Mouse (Mus musculus) cerebellum, postnatal 10 days (tissue): ENCODE results near the gene Tceanc.
A peak's percentile ranks its signal among the peaks of the same experiment; 100 is the strongest.

ENCODE experiments used
- DNase-seq, 2 experiments: peaks; one replicate each; pipeline ENCODE4 v3.0.0; 2021; ENCODE audit warnings: mixed read lengths in 2 of 2

Gene Tceanc

GRCm38 (mm10) chrX:166518345-166518744 is at the start of gene Tceanc:
TSS of gene Tceanc (minus strand) at chrX:166518567.
- DNase-seq = peak; percentile 45 to 59

DNA sequence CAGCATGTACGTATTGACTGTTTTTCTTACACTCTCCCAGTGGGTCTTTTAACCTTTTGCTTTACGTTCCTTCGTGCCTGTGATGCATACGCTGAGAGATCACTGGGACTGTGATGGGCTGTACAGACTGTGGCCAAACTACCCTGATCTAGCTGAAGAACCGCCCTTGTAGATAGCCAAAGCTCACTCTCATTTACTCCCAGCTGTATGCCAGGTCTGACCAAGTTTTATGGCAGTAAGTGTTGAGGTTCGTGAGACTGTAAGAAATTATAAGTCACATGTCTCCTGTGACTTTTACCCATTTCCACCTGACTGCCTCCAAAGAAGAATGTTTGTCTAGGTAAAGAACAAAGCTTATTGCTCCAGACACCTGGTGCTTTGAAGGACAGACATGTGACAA is 47.6 kb upstream of the Tceanc start:
- no peak for DNase-seq

DNA sequence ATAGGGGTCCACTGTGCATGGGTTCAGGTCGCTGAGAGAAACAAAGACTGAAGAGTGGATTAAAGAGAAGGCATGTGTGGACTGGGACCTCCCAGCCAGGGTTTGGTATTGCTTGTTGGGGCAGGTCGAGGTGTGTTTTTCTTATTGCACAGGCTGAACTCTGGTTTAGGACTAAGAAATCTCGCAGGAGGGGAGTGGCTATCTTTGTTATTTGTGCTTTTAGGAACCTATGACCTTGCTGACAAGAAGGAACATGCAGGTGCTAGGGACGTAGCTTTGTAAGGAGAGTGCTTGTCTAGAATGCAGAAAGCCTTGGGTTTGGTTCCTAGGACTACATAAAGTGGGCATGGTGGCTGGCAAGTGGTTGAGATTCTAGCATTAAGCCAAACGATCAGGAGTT is 47.0 kb upstream of the Tceanc start:
- DNase-seq = no peak

DNA sequence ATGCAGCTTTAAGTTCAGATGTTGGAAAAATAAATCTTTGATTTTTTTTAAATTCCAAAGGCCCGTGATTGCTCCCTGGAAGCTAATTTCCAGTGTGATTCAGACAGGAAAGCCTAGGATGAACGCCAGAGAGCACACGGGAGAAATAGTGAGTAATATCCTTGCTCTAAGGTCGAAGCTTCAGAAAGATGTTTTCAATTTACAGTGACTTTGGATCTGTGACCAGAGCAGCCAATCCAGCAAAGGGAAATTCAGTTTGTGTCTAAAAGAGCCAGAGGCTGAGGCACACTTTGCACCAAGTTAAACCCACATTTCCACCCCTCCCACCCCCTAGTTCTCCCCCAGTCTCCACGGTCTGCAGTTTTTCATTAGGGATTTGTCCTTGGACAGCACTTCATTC is 46.5 kb upstream of the Tceanc start:
- no peak for DNase-seq

- peak; percentile 5 to 7 for DNase-seq
These were observed 41.0 kb upstream of the Tceanc start for GRCm38 (mm10) chrX:166559333-166559732.

DNA sequence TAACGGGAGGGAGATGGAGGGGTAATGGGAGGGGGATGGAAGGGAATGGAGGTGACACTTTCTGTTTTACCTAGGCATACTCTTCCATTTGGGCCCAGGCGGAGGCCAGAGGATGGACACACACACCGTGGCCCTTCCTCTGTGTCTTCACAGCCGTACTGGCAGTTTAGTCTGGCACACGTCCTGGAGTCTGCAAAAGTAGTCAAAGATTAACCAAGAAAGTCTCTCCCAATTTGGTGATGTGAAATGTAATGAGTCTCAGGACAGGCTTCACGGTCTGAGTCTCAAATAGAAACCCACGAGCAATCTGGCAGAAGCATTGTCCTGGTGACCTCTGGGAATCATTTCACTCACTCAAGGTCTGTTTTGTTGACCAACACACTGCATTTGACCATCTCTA is 34.0 kb upstream of the Tceanc start:
- DNase-seq = no peak

DNA sequence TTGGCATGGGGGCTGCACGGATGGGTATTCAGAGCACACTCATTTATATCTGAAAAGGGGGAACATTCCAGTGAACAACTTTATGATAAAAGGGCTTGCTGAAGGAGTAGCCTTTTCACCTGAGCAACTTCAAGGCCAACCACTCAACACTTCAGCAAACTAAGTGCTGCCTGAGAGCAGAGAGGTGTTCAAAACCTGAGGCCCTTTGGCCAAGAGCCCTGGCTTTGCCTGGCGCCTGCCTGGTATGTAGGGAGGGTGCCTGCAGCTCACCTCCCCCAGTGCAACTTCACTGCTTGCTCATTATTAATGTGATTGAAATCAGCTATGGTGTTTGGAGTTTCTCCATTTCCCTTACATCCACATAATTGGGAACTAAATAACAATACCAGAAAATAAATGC is 28.1 kb upstream of the Tceanc start:
- DNase-seq = no peak

DNA sequence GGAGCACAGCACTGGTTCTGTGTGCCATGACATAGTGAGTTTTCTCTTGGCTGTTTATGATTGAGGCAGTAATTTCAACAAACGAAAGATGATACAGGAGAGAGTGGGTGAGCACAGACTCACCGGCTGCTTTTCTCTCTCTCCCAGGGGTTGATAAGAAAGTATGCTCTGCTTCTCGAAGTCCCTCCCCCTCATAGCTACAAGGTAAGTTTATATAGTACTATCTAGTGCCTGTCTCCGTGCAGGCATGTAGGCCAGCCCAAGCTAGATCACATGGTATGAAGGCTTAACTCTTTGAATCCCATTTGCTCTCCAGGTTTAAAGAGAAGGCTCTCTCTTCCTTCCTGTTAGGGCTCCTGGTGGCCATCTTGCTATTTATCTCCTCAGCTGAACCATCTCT is 16.8 kb upstream of the Tceanc start:
- DNase-seq = no peak

- DNase-seq = no peak
These were observed 15.1 kb upstream of the Tceanc start for GRCm38 (mm10) chrX:166533432-166533831.

DNA sequence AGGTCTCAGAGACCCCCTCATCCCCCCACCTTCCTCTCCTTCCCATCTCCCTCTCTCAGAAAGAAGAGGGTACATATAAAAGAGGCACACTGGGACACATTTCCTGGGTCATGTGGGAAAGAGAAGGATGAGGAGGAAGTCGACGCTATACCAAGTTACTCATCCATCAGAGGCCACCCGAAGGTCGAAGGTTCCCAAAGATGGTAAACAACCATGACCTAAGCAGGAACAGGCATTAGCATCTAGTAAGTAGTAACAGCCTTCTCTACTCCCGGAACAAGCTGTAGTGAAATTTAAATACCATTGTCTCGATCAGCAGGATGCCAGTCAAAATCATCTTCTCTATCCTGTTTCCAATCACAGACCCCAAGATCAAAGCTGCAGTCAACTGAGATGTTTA is 13.3 kb upstream of the Tceanc start:
- no peak for DNase-seq

GRCm38 (mm10) chrX:166528126-166528525 is 9.8 kb upstream of the Tceanc start:
- no peak for DNase-seq

GRCm38 (mm10) chrX:166525637-166526315 is 7.4 kb upstream of the Tceanc start:
- peak; percentile 34 to 42 for DNase-seq

- no peak for DNase-seq
These were observed 2.4 kb upstream of the Tceanc start for GRCm38 (mm10) chrX:166520782-166521181.

DNA sequence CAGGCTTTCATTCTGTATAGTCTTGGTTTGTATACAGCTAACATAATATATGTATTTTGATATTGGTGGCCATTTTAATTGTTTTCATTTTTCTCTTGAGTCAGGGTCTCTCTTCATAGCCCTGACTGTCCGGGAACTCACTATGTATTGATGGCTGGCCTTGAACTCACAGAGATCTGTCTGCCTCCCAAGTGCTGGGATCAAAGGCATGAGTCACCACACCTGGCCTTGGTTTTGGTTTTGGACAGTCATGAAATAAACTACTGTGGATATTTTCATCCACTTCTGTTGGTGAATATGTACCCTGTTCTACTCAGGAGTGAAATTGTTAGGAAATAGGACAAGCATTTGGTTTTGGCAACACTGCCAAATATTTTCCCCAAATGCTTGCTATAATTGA is 1.7 kb downstream of the Tceanc start:
- DNase-seq = no peak

DNA sequence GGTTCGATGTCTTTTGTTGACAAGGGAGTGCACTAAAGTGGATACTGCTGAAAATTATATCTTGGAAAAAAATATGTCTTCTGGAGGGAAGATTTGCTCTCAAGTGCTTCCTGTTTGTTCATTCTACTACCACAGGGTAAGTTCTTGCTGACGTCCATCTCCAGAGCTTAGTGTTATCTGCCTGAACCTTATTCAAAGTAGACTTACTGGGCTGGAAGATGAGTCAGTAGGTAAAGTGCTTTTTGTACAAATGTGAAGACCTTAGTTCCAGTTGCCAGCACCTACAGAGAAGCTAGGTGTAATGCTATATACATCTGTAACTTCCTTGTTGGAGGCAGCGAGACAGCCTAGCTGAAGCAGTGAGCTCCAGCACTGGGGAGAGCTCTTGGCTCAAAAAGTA is 2.4 kb downstream of the Tceanc start:
- no peak for DNase-seq

DNA sequence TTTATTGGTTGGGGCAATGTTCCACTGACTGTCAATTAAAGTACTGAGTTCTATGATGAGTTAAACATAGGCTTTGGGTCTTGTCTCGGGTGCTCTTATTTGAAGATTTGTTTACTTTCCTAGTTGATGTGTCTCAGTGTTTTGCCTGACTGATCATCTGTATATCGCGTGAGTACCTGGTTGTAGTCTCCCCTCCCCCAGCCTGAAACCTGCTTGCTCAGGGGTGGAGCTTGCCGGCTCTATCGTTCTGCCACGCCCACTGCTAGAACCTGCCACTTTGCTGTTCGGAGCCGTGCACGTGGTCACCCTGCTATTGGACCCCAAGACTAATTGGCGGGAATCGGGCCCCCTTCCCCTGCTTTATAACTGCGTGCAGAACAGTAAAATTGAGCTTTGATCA is 4.3 kb downstream of the Tceanc start:
- peak; percentile 23 to 27 for DNase-seq

- DNase-seq = no peak
These were observed 6.3 kb downstream of the Tceanc start for GRCm38 (mm10) chrX:166512071-166512470.

- DNase-seq = no peak
These were observed 7.3 kb downstream of the Tceanc start for GRCm38 (mm10) chrX:166511107-166511506.

GRCm38 (mm10) chrX:166509761-166510738 is 8.3 kb downstream of the Tceanc start:
- peak; percentile 93 to 96 for DNase-seq

GRCm38 (mm10) chrX:166504421-166504820 is 13.9 kb downstream of the Tceanc start:
- DNase-seq = no peak

- no peak for DNase-seq
These were observed 18.7 kb downstream of the Tceanc start for GRCm38 (mm10) chrX:166499496-166500190.

DNA sequence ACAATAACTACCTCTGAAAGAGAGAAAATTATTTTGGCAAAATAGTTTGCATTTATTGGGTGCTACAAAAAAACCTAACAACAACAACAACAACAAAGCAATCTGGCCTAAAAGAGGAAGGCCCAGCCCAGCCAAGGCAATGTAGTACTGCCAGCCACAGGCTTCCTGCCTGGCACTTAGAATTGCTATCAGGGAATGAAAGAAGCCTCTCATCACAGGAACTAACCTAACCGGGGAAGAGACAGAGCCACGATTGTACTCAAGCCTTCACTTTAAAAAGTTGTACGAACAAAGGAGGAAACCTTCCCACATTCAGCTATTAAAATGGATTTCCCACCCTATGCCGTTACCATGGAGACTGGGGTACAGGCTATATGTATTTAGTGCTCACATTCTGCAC is 20.6 kb downstream of the Tceanc start:
- DNase-seq = peak in 1 of 2 experiments; percentile 26

GRCm38 (mm10) chrX:166495052-166495451 is 23.3 kb downstream of the Tceanc start:
- no peak for DNase-seq
